Comparison of ENCODE assay signal across 15 mouse cellular contexts in genomic region chr12:10820335-10820734, GRCm38 (mm10).
"Had no signal": no experiment of that assay in that cellular context is flagged by ENCODE, and none has a peak within 500 bp of the region (broad histone marks: within the 10 kb centered on the region; RNA-seq: fewer than 3 reads in every experiment).

No protein-coding gene starts in this region.

- H3K4me2 ChIP-seq: liver, embryonic 11.5 days; liver, embryonic 15.5 days; neural tube, embryonic 12.5 days; stomach, embryonic 15.5 days had no signal

- H3K27ac ChIP-seq: kidney, postnatal 0 days; limb, embryonic 10.5 days; liver, embryonic 15.5 days; neural tube, embryonic 12.5 days; stomach, embryonic 15.5 days had no signal

- ATAC-seq: lung, postnatal 0 days had no signal

- DNase-seq: kidney, adult 9 months; kidney, postnatal 36 days; layer of hippocampus, adult 9-11 months; lung, adult 2 months; lung, postnatal 36 days; midbrain, embryonic 14.5 days; thymus, adult 2 months; thymus, postnatal 25 days had no signal

- H3K27me3 ChIP-seq: liver, embryonic 15.5 days; neural tube, embryonic 12.5 days; stomach, embryonic 15.5 days had no signal

- H3K9ac ChIP-seq: liver, embryonic 15.5 days; neural tube, embryonic 12.5 days; stomach, embryonic 15.5 days had no signal

- H3K4me3 ChIP-seq: limb, embryonic 10.5 days; liver, embryonic 15.5 days; neural tube, embryonic 12.5 days; stomach, embryonic 15.5 days had no signal

- H3K9me3 ChIP-seq: limb, embryonic 10.5 days; liver, embryonic 15.5 days; neural tube, embryonic 12.5 days; stomach, embryonic 15.5 days had no signal

- H3K4me1 ChIP-seq: limb, embryonic 10.5 days; liver, embryonic 15.5 days; neural tube, embryonic 12.5 days; stomach, embryonic 15.5 days had no signal

- H3K36me3 ChIP-seq: limb, embryonic 10.5 days; liver, embryonic 15.5 days; neural tube, embryonic 12.5 days; stomach, embryonic 15.5 days had no signal
